Mouse (Mus musculus): ENCODE data around the gene Rrp1.
"Not testable (repeated sequence)": the region's sequence is repeated elsewhere in the genome, so short reads cannot be mapped to it uniquely, and the experiment has no call there.

The Rrp1 gene

GRCm38 (mm10) chr10:78425181-78426041 lies 12.6 kb upstream of the Rrp1 start, which contains the start of gene Cstb:
TSS of gene Cstb (plus strand) at chr10:78425669.
- peak; percentile 81 for DNase-seq (ENCODE audit: low spot score)

- DNase-seq (ENCODE audit: low spot score): no peak
Measured at GRCm38 (mm10) chr10:78422614-78423013, 9.8 kb upstream of the Rrp1 start.

GRCm38 (mm10) chr10:78420929-78421328 lies 8.1 kb upstream of the Rrp1 start:
- DNase-seq (ENCODE audit: low spot score): no peak

GRCm38 (mm10) chr10:78418791-78419190 lies 5.9 kb upstream of the Rrp1 start:
- no peak for DNase-seq (ENCODE audit: low spot score)

- no peak for DNase-seq (ENCODE audit: low spot score)
Measured at GRCm38 (mm10) chr10:78417888-78418287, 5.0 kb upstream of the Rrp1 start.

- DNase-seq (ENCODE audit: low spot score): not testable (repeated sequence)
Measured at GRCm38 (mm10) chr10:78414936-78415335, 2.1 kb upstream of the Rrp1 start.

- no peak for DNase-seq (ENCODE audit: low spot score)
Measured at GRCm38 (mm10) chr10:78413152-78413520, 293 bp upstream of the Rrp1 start.

- DNase-seq (ENCODE audit: low spot score): no peak
Measured at GRCm38 (mm10) chr10:78411851-78412250, 992 bp downstream of the Rrp1 start.

- DNase-seq (ENCODE audit: low spot score): no peak
Measured at GRCm38 (mm10) chr10:78409035-78409788, 3.6 kb downstream of the Rrp1 start.

GRCm38 (mm10) chr10:78407132-78407531 lies 5.7 kb downstream of the Rrp1 start:
- no peak for DNase-seq (ENCODE audit: low spot score)

- no peak for DNase-seq (ENCODE audit: low spot score)
Measured at GRCm38 (mm10) chr10:78406152-78406551, 6.7 kb downstream of the Rrp1 start.

- DNase-seq (ENCODE audit: low spot score): no peak
Measured at GRCm38 (mm10) chr10:78402301-78402922, 10.4 kb downstream of the Rrp1 start.

- DNase-seq (ENCODE audit: low spot score): no peak
Measured at GRCm38 (mm10) chr10:78401127-78401526, 11.7 kb downstream of the Rrp1 start.

- no peak for DNase-seq (ENCODE audit: low spot score)
Measured at GRCm38 (mm10) chr10:78399090-78399657, 13.7 kb downstream of the Rrp1 start.

GRCm38 (mm10) chr10:78396625-78396885 lies 16.3 kb downstream of the Rrp1 start:
- no peak for DNase-seq (ENCODE audit: low spot score)

GRCm38 (mm10) chr10:78395819-78396624 lies 16.8 kb downstream of the Rrp1 start:
- DNase-seq (ENCODE audit: low spot score): peak; percentile 97

- DNase-seq (ENCODE audit: low spot score): no peak
Measured at GRCm38 (mm10) chr10:78395377-78395776, 17.5 kb downstream of the Rrp1 start.

GRCm38 (mm10) chr10:78392072-78392471 lies 20.8 kb downstream of the Rrp1 start:
- peak; percentile 70 for DNase-seq (ENCODE audit: low spot score)

- no peak for DNase-seq (ENCODE audit: low spot score)
Measured at GRCm38 (mm10) chr10:78390982-78391470, 21.8 kb downstream of the Rrp1 start.

- DNase-seq (ENCODE audit: low spot score): no peak
Measured at GRCm38 (mm10) chr10:78388216-78388980, 24.4 kb downstream of the Rrp1 start.

GRCm38 (mm10) chr10:78385520-78385919 lies 27.3 kb downstream of the Rrp1 start:
- no peak for DNase-seq (ENCODE audit: low spot score)

Measured in ovary, postnatal 14 days (tissue).